Mouse (Mus musculus) bone marrow macrophage, adult 2 months (primary cell): Measurements from ENCODE around the gene Chchd6. TPM values are rescaled to one million over a fixed set of nuclear protein-coding genes. Genes with fewer than 3 reads are reported as not detected.

Experiments
- H3K27ac ChIP-seq: 2 replicates; pipeline ENCODE4 v1.5.1; 2012; ENCODE audit warnings: low read depth, low read length; ENCODE audit not compliant: insufficient read depth
- H3K4me1 ChIP-seq: 2 replicates; pipeline ENCODE4 v1.6.1; 2012; ENCODE audit warnings: low read length; ENCODE audit not compliant: control insufficient read depth, insufficient read depth
- H3K4me3 ChIP-seq: 2 replicates; pipeline ENCODE4 v1.5.1; 2012; ENCODE audit warnings: mild to moderate bottlenecking, low read length, moderate library complexity; ENCODE audit not compliant: insufficient read depth
- CTCF ChIP-seq: IDR thresholded peaks from 2 replicates; pipeline ENCODE4 v1.5.1; 2012; ENCODE audit warnings: low read depth, mild to moderate bottlenecking, low read length, moderate library complexity
- POLR2A ChIP-seq: IDR thresholded peaks from 2 replicates; pipeline ENCODE4 v1.6.1; 2012; ENCODE audit warnings: mild to moderate bottlenecking, low read depth, low read length, borderline replicate concordance
- polyA plus RNA-seq: library from polyadenylated mRNA; stranded (reverse); fragments of >200 nt; gene quantifications from 2 replicates; pipeline ENCODE4 v1.2.4, GENCODE M21; 2012; ENCODE audit not compliant: missing spikeins, insufficient read depth, insufficient read length

The Chchd6 gene
- polyA plus RNA-seq, 1 experiment: 6.9 TPM

DNA sequence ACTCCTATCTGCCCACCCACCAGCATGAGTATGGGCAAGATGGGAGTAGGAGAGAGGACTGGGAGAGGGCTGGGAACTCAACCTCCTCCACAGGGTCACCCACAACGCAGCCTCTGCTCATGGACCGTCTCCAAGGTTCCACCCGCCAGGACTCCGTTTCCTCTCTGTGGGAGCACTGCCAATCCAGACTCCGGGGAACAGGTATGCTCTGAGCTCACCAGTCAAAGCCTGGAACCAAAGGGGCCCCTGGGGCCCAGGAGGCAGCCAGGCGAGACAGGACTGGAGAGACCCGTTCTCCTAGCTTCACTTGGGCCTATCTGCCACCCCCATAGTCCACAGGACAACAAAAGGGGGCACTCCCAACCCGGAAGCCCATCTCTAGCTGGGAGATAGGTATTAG lies 242.4 kb downstream of the Chchd6 start:
- peaks cover 22% of the 10 kb centered on the region for H3K4me1 ChIP-seq

DNA sequence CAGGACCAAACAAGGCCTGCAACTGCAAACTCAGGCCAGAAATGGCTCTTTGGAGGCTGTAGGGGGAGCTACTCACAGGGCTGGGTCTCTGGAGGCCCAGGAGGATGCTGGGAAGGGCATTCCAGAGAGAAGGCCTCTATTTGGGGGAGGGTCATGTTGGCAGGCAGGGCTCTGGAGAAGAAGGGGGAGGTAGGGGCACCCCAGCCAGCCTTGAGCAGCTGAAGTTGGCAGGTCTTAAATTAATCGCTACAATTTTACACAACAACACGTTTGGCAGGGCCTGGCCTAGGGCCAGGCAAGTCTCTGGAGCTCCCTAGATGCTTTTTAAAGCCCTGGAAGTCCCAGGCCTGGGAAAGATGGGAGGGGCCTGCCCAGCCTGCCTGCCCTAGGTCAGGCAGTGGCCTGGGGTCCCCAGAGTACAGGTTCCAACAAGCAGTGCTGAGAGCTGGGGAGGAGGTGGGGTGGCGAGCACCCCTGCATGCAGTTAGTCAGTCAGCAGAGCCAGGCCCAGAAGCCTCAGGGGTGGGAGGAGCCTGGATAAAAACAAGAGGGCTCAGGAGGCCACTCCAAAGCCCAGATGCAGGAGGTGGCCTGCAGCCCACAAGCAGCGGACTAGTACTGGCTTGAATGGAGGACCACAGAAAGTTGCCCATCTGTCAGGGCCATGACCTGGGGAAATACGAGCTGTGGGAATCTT lies 243.9 kb downstream of the Chchd6 start:
- Histone ChIP-seq H3K4me3 (no peak overlapping the region), H3K4me1 (peaks cover 22% of the 10 kb centered on the region), H3K27ac (no peak overlapping the region)
- TF ChIP-seq CTCF: no peak
- no peak for TF ChIP-seq POLR2A

More for the DNA sequence above, 242.4 kb downstream of the Chchd6 start:
- TF ChIP-seq CTCF (no peak), POLR2A (no peak)
- H3K4me3 ChIP-seq: no peak overlapping the region
- H3K27ac ChIP-seq: no peak overlapping the region

DNA sequence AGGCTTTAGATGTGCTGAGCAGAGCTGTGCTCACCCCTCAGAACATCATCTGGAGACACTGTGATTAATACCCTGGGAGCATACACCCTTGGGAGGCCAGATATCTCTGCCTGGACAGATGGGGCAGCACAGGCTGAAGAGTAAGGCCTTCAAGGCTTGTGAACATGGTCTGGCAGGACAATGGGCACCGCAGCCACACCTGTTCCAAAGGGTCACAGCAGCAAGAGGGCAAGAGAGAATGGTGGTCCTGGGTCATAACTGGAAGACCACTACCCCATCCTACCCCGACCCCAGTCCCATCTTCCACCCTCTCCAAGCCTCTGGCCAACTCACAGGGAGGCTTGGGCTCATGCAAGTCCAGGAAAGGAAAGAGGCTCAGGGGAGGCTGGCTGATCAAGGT lies 244.9 kb downstream of the Chchd6 start:
- Histone ChIP-seq H3K4me3 (no peak overlapping the region), H3K4me1 (peaks cover 20% of the 10 kb centered on the region), H3K27ac (no peak overlapping the region)
- TF ChIP-seq POLR2A: no peak
- no peak for TF ChIP-seq CTCF

DNA sequence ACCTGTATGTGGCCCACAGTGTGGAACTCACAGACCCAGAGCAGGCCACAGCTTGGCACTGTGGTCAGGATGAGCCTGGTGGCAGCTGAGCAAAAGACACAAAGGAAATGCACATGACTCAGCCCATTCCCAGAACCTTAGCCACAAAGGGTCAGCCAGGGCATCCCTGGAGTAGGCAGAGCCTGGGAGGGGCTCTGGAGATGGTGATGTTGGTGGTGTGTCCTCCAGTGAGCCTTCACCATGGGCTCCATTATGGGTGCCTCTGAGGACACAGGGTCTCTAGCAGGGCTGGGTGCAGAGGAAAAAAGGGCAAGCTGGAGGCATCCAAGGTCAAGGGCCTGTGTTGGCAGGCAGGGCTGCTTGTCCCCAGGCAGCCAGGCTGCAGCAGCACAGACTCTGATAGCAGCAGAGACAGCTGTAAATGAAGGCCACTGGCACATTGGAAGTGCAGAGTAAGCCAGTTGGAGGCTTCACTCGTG lies 245.4 kb downstream of the Chchd6 start:
- Histone ChIP-seq H3K27ac (no peak overlapping the region), H3K4me3 (no peak overlapping the region), H3K4me1 (peaks cover 20% of the 10 kb centered on the region)
- TF ChIP-seq POLR2A (no peak), CTCF (no peak)

DNA sequence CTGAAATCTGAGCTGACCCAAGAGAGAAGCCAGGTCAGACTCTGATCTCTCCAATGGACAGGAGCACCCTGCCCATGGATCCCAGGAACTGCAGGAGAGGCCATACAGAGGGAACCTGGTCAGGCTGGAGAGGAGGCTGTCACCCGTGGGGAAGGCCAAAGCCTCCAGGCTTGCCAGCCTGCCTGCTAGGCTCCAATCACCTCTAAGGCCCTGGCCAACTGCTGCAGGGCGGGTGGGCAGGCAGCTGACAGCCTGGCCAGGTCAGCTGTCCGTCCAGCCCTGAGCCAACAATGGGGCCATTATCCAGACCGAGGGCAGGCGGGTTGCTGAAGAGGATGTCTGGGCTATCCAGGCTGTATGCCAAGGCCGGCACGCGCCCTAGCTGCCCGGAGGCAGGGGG lies 247.1 kb downstream of the Chchd6 start:
- Histone ChIP-seq H3K27ac (no peak overlapping the region), H3K4me1 (peaks cover 20% of the 10 kb centered on the region), H3K4me3 (no peak overlapping the region)
- no peak for TF ChIP-seq CTCF
- TF ChIP-seq POLR2A: no peak

DNA sequence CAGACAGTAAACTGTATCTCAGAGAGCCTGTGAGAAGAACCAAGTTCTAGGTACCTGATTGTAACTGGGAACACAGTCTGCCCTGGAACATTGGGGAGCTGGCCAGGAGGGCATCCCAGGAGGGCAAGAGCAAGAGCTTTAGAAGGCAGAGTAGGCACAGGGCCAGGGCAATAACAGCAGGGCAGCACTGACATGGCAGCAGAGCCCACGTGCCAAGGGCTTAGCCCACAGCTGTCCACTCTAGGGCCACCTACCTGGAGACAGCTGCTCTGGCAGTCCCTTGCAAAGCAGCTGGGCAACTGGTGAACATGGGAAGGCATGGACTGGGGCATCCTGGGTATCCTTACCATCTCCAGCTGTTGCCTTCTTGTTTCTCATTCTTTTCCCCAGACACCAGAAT lies 247.7 kb downstream of the Chchd6 start:
- Histone ChIP-seq H3K4me3 (no peak overlapping the region), H3K27ac (no peak overlapping the region), H3K4me1 (peaks cover 20% of the 10 kb centered on the region)
- TF ChIP-seq POLR2A: no peak

DNA sequence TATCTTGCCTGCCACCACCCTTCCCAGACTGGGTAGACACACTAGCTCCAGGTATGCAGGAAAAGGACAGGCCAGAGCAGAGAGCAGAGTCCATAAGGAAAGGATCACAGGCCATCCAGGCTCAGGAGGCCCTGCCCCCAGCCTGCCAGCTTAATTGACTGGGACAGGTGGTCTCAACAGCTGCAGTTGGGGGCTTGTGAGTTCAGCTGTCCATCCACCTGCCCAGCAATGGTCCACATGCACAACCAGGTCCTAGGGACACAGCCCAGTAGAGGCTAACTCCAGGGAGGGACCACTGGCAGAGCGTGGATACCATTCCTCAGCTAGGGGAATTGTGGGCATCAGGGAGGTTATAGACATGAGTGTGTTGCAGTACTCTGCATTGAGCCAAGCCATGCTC lies 249.6 kb downstream of the Chchd6 start:
- H3K4me3 ChIP-seq: no peak overlapping the region
- H3K4me1 ChIP-seq: peaks cover 16% of the 10 kb centered on the region
- H3K27ac ChIP-seq: no peak overlapping the region
- TF ChIP-seq POLR2A (no peak), CTCF (no peak)

DNA sequence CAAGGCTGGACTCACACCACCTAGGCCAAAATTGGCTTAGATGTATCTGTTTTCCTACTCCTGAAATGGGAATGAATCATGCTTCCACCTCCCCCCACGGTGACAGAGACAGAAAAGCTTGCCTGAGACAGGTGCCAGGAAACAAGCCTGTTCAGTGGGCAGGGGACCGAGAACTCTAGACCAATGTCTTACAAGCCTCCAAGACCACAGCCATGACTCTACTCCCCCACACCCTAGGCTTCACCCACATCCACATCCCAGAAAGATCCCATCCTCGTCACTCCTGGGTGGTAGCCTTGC lies 250.0 kb downstream of the Chchd6 start:
- no peak for TF ChIP-seq POLR2A
- TF ChIP-seq CTCF: no peak
- H3K4me3 ChIP-seq: no peak overlapping the region
- H3K27ac ChIP-seq: no peak overlapping the region
- peaks cover 13% of the 10 kb centered on the region for H3K4me1 ChIP-seq

DNA sequence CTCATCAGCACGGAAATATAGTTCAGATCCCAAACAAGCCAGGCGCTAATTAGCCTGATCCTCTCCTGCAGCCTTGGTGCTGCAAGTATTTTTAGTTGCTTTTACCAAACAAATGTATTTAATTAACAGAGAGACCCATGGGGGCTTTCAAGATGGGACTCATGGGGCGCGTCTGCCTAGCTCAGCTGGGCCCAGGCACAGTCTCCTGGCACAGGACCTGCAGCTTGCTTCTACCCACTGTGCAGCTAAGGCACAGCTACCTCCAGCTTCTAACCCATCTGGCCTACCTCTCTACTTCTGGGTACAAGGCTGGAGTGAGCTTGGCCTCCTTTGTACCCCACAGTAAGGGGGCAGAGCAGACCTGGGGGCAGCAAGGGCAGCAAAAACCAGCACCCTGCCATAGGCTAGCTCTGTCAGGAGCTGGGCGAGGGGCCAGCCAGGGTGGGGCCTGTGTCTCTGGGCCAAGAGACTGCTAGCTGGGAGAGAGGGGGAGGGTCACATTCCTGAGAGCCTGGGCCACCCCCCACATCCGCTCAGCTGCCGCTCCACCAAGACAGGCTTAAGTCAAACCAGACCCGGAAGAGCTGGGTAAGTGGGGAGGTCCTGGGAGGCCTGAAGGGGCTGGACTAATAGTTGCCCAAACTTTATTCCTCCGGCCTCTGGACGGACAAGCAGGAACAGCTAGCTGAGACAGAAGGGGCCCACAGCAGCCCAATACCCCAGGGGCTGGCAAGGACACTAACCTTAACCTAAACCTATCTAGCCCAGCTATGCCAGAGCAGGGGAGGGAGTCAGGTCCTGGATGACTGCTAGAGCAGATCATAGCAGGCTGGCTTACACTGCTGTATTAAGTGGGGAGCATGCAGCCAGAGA lies 250.6 kb downstream of the Chchd6 start:
- no peak overlapping the region for H3K4me3 ChIP-seq
- peaks cover 10% of the 10 kb centered on the region for H3K4me1 ChIP-seq
- H3K27ac ChIP-seq: no peak overlapping the region

DNA sequence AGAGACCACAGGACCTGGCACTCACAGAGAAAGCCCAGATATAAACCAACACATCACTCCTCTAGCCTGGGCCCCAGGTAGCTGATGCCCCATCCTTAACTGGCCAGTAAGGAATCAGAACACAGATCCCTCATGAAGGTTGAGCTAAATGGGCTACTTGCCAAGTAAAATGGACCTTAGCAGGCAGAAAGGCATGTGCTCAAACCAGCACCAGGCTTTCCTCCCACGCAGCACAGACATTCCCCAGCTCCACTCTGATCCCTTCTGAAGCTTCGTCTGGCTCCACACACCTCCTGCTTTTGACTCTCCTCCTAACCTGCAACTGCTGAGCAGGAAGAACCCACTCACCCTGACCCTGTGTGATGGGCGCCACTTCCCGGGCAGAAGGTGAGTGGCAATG lies 253.5 kb downstream of the Chchd6 start:
- Histone ChIP-seq H3K4me1 (peaks cover 4% of the 10 kb centered on the region), H3K27ac (no peak overlapping the region), H3K4me3 (no peak overlapping the region)
- TF ChIP-seq POLR2A (no peak), CTCF (no peak)

More for the DNA sequence above, 250.6 kb downstream of the Chchd6 start:
- TF ChIP-seq CTCF (no peak), POLR2A (no peak)

DNA sequence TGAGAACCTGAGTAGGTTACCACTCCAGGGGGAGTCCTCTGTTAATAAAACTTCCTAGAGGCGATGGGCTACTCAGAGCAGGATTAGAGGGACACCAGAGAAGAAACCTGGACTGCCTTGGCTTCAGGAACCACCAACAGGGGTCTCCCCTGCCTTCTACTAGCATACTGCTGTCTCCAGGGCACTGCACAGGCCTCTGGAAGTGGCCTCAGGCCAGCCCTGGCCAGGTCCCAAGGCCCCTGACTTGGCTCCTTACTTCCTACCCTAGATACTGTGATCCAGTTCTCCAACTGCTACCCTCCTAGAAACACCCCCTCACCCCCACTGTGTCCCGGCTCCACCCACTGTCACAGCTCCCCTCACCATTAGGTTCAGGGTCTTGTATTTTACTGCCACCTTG lies 256.0 kb downstream of the Chchd6 start:
- H3K27ac ChIP-seq: no peak overlapping the region
- TF ChIP-seq CTCF: no peak
- no peak for TF ChIP-seq POLR2A
- H3K4me3 ChIP-seq: no peak overlapping the region
- peaks cover 4% of the 10 kb centered on the region for H3K4me1 ChIP-seq
